Mouse (Mus musculus): Measurements from ENCODE around the gene Snrpc. TPM values are rescaled to one million over a fixed set of nuclear protein-coding genes. Genes with fewer than 3 reads are reported as not detected.

Snrpc gene
- polyA plus RNA-seq (2012; rRNA removed; ENCODE audit: low replicate concordance) = 64.1 and 86.3 TPM in 2 replicates

DNA sequence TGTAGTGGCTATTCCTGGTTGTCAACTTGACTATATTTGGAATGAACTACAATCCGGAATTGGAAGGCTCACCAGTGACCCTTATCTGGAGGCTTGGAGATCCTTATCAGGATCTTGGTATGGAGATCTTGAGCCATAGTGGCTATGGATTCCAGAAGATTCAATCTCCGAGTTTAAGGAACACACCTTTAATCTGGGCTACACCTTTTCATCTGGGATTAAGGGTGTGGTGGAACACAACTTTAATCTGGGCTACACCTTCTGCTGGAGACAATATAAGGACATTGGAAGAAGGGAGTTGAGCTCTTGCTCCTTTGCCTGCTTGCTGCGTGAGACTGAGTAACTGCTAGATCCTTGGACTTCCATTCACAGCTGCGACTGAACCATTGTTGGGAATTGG is at the start of gene Snrpc:
Gene Snrpc, plus strand, starts transcription at position 301 of the 400 bp plus-strand sequence.

GRCm38 (mm10) chr17:27820568-27821406 is 17.2 kb upstream of the Snrpc start, which contains the start of gene D17Wsu92e:
D17Wsu92e (minus strand) TSS chr17:27820648.

GRCm38 (mm10) chr17:27856265-27856797 is 18.4 kb downstream of the Snrpc start, which contains the start of gene Uhrf1bp1:
Uhrf1bp1 (plus strand) TSS chr17:27856441.

Other genes with a start within 250 kb of the Snrpc start
- 54.6 and 72.2 TPM in 2 replicates for gene Nudt3, start 214.7 kb upstream of the Snrpc start, polyA plus RNA-seq (2012; rRNA removed; ENCODE audit: low replicate concordance)
- not detected in 2 replicates for gene RPS10-NUDT3, start 202.9 kb upstream of the Snrpc start, polyA plus RNA-seq (2012; rRNA removed; ENCODE audit: low replicate concordance)
- gene Rps10, start 201.5 kb upstream of the Snrpc start, polyA plus RNA-seq (2012; rRNA removed; ENCODE audit: low replicate concordance) = 736 and 1,526 TPM in 2 replicates
- 0.19 and 0.24 TPM in 2 replicates for gene Pacsin1, start 182.6 kb upstream of the Snrpc start, polyA plus RNA-seq (2012; rRNA removed; ENCODE audit: low replicate concordance)
- gene Spdef, start 109.2 kb upstream of the Snrpc start, polyA plus RNA-seq (2012; rRNA removed; ENCODE audit: low replicate concordance) = 1.4 TPM in 1 of 2 replicates, not detected in the other
- gene D17Wsu92e, start 17.5 kb upstream of the Snrpc start, polyA plus RNA-seq (2012; rRNA removed; ENCODE audit: low replicate concordance) = 100 and 121 TPM in 2 replicates
- 18.8 and 28.8 TPM in 2 replicates for gene Uhrf1bp1, start 18.3 kb downstream of the Snrpc start, polyA plus RNA-seq (2012; rRNA removed; ENCODE audit: low replicate concordance)
- gene Anks1, start 71.2 kb downstream of the Snrpc start, polyA plus RNA-seq (2012; rRNA removed; ENCODE audit: low replicate concordance) = 57.7 and 64.4 TPM in 2 replicates
- 14.2 and 16.5 TPM in 2 replicates for gene Taf11, start 71.7 kb downstream of the Snrpc start, polyA plus RNA-seq (2012; rRNA removed; ENCODE audit: low replicate concordance)
- 0.27 and 3.8 TPM in 2 replicates for gene Tcp11, start 242.5 kb downstream of the Snrpc start, polyA plus RNA-seq (2012; rRNA removed; ENCODE audit: low replicate concordance)

Measured in subcutaneous adipose tissue, adult 2 months (tissue).